Mouse (Mus musculus): ENCODE data around the gene Gm5108. TPM values are rescaled to one million over a fixed set of nuclear protein-coding genes. Genes with fewer than 3 reads are reported as not detected.

The Gm5108 gene
- total RNA-seq, 2 experiments from 2014 or later, result not detected

DNA sequence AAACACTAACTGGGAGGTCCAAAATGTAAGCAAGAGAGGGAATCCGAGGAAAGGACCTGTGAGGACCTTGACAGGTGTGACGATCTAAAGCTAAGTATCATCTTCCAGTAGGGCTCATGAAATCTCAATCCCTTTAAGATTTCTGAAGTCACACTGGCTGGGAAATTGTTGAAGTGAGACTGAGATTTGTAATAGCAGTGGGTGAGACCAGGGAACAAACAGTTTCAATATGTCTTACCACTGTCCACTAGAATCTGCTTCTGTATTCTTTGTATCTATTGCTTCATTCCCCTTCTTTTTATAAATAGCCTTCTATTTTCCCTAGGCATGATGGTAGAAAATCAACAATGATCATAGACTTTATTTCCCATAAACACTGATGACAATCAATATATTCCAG, 79.4 kb downstream of the Gm5108 start:
- DNase-seq (ENCODE audit: low spot score in 2 of 2), result no peak

Other genes with a start within 250 kb of the Gm5108 start
- gene Atp8a1, start 94.2 kb upstream of the Gm5108 start, total RNA-seq (2021), result 100 to 1,000 TPM; 130 to 147 TPM
- not detected for gene Gm21905, start 4.8 kb downstream of the Gm5108 start, total RNA-seq (2021)
- gene Grxcr1, start 90.2 kb downstream of the Gm5108 start, total RNA-seq (2021), result not detected